Mouse (Mus musculus): ENCODE data around the gene Fam219a. TPM values are rescaled to one million over a fixed set of nuclear protein-coding genes. Genes with fewer than 3 reads are reported as not detected.
A peak's percentile ranks its signal among the peaks of the same experiment; 100 is the strongest.

Gene Fam219a
- polyA plus RNA-seq, 1 experiment from 2014 or later, result 1.9 TPM

DNA sequence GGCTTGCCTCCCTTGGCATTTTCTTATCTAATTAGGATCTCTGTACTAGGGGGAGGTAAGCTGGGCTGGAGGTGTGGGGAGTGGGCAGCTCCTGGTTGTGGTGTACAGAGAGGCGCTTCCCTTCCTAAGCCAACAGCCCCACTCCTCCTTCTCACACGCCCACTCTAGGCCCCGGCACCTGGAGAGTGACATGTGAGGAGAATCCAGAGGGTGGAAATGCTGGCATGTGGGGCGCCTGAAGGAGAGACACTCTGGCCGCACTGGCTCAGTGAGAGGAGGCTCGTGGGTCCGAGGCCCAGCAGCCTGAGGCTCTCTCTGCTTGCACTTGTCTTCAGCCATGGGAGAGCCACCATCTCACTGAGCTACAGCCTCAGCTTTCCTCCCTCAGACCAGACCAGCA, 51.0 kb downstream of the Fam219a start:
- no peaks in the 10 kb centered on the region for H3K27me3 ChIP-seq (ENCODE audit: control insufficient read depth, insufficient read depth, low read depth, low read length)
- H3K9ac ChIP-seq (ENCODE audit: low read length), result no peak overlapping the region
- H3K4me3 ChIP-seq (ENCODE audit: low read length), result no peak overlapping the region
- no peaks in the 10 kb centered on the region for H3K4me1 ChIP-seq (replicated peaks; ENCODE audit: control insufficient read depth, insufficient read depth, low read length)
- H3K27ac ChIP-seq (ENCODE audit: low read length), result no peak overlapping the region
- no peak for ATAC-seq (ENCODE audit: low read depth)
- WGBS, result 61% methylated on average over 7 of the region's 7 CpGs
- H3K4me2 ChIP-seq (ENCODE audit: low read depth, low read length), result no peak overlapping the region
- H3K9me3 ChIP-seq (ENCODE audit: control insufficient read depth, low read length), result no peaks in the 10 kb centered on the region
- H3K36me3 ChIP-seq (ENCODE audit: control insufficient read depth, insufficient read depth, low read length), result no peaks in the 10 kb centered on the region

DNA sequence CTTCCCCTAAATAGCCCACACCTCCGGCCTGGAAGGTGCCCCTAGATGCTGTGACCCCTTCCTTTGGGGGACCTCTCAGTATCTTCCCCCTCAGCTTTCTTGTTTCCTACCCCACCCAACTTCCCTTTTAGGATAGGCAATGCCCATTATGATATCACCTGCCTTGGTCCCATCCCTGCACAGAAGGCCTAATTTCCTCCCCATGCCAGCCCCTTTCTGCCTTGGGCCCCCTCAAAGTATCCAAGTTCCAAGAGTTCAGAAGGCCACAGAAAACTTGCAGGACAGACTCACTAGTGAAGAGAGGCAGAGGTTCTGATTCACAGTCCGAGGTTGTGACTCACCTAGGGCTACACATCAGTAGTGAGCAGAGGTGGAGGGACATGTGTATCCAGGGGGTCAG, 52.1 kb downstream of the Fam219a start, which contains the start of gene 1110017D15Rik:
Gene 1110017D15Rik, minus strand, starts transcription at position 101 of the 400 bp plus-strand sequence.
- 84% methylated on average over 2 of the region's 2 CpGs for WGBS
- no peak for ATAC-seq (ENCODE audit: low read depth)
- no peak within 1 kb of the TSS for H3K4me3 ChIP-seq (ENCODE audit: low read length)
- H3K4me2 ChIP-seq (ENCODE audit: low read depth, low read length), result no peak within 1 kb of the TSS
- H3K27ac ChIP-seq (ENCODE audit: low read length), result no peak within 1 kb of the TSS
- H3K9ac ChIP-seq (ENCODE audit: low read length), result no peak within 1 kb of the TSS
- H3K27me3 ChIP-seq (ENCODE audit: control insufficient read depth, insufficient read depth, low read depth, low read length), result no peaks in the 10 kb centered on the region
- H3K36me3 ChIP-seq (ENCODE audit: control insufficient read depth, insufficient read depth, low read length), result no peaks in the 10 kb centered on the region
- H3K4me1 ChIP-seq (replicated peaks; ENCODE audit: control insufficient read depth, insufficient read depth, low read length), result no peaks in the 10 kb centered on the region
- H3K9me3 ChIP-seq (ENCODE audit: control insufficient read depth, low read length), result no peaks in the 10 kb centered on the region

DNA sequence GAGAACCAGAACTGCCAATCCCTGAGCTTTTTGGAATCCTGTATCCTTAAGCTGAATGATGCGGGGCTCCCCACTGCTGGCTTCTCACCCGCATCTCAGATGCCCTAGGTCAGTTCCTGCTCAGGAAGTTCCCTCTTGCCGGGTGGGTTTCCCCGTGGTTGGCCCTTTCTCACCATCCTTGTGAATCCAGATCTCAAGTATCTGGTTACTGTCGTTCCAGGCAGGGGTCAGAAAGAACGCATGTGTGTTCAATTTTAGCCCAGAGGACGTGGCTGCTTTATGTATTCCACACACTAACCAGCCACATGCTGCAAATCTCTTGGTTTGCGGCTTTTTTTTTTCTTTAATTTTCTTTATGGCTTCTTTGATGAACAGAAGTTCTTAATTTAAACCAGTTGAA, 55.6 kb downstream of the Fam219a start:
- Histone ChIP-seq H3K4me2 (ENCODE audit: low read depth, low read length) (no peak overlapping the region), H3K4me3 (ENCODE audit: low read length) (no peak overlapping the region), H3K27me3 (ENCODE audit: control insufficient read depth, insufficient read depth, low read depth, low read length) (no peaks in the 10 kb centered on the region), H3K9me3 (ENCODE audit: control insufficient read depth, low read length) (no peaks in the 10 kb centered on the region), H3K27ac (ENCODE audit: low read length) (no peak overlapping the region), H3K4me1 (replicated peaks; ENCODE audit: control insufficient read depth, insufficient read depth, low read length) (no peaks in the 10 kb centered on the region), H3K9ac (ENCODE audit: low read length) (no peak overlapping the region), H3K36me3 (ENCODE audit: control insufficient read depth, insufficient read depth, low read length) (no peaks in the 10 kb centered on the region)
- WGBS, result 18% methylated on average over 8 of the region's 8 CpGs
- ATAC-seq (ENCODE audit: low read depth), result no peak

DNA sequence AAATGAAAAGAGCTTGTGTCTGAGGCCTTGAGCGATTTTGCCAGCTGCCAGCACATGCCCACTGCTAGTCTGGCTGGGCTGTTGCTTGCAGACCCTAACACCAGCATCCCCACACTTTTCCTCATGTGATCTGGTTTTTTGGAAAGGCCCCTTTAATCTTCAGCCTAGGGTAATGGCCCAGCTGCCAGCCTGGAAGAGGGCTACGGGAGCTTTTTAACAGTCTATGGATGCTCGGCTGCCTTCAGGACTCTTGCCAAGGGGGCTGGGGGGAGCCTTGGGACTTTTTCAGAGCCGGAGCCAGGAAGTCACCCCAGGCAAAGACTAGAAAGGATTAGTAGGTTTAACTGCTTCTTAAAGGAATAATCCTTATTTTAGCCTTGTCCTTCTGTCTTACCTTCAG, 56.0 kb downstream of the Fam219a start:
- WGBS, result 36% methylated on average over 4 of the region's 4 CpGs
- H3K36me3 ChIP-seq (ENCODE audit: control insufficient read depth, insufficient read depth, low read length), result no peaks in the 10 kb centered on the region
- H3K27me3 ChIP-seq (ENCODE audit: control insufficient read depth, insufficient read depth, low read depth, low read length), result no peaks in the 10 kb centered on the region; the same call in 1 of the 2 replicates
- no peak overlapping the region for H3K27ac ChIP-seq (ENCODE audit: low read length)
- ATAC-seq (ENCODE audit: low read depth), result no peak
- no peaks in the 10 kb centered on the region for H3K4me1 ChIP-seq (replicated peaks; ENCODE audit: control insufficient read depth, insufficient read depth, low read length)
- no peaks in the 10 kb centered on the region for H3K9me3 ChIP-seq (ENCODE audit: control insufficient read depth, low read length)
- H3K4me3 ChIP-seq (ENCODE audit: low read length), result no peak overlapping the region
- no peak overlapping the region for H3K4me2 ChIP-seq (ENCODE audit: low read depth, low read length)
- H3K9ac ChIP-seq (ENCODE audit: low read length), result no peak overlapping the region

DNA sequence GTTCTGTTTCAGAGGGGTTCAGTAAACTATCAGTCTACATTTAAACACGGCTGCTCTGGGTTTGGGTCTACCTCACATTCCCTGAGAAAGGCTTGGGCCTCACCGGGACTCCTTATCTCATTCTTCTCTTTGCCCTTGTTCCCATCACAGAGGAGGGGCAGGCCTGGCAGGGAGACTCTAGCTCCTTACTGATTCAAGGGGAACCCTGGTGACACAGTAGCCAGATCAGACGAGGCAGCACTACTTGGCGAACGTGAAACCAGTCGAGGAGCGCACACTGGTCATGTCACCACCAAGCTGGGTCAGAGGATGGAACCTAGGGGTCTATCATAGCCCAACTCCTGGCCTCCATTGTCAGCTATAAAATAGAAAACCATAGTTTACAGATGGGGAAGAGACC, 61.3 kb downstream of the Fam219a start:
- Histone ChIP-seq H3K4me2 (ENCODE audit: low read depth, low read length) (no peak overlapping the region), H3K9ac (ENCODE audit: low read length) (no peak overlapping the region), H3K9me3 (ENCODE audit: control insufficient read depth, low read length) (no peaks in the 10 kb centered on the region), H3K36me3 (ENCODE audit: control insufficient read depth, insufficient read depth, low read length) (no peaks in the 10 kb centered on the region), H3K27me3 (ENCODE audit: control insufficient read depth, insufficient read depth, low read depth, low read length) (peaks cover 3% of the 10 kb centered on the region; the same call in 1 of the 2 replicates), H3K4me1 (replicated peaks; ENCODE audit: control insufficient read depth, insufficient read depth, low read length) (peaks cover 10% of the 10 kb centered on the region), H3K27ac (ENCODE audit: low read length) (no peak overlapping the region), H3K4me3 (ENCODE audit: low read length) (no peak overlapping the region)
- 41% methylated on average over 7 of the region's 7 CpGs for WGBS
- no peak for ATAC-seq (ENCODE audit: low read depth)

DNA sequence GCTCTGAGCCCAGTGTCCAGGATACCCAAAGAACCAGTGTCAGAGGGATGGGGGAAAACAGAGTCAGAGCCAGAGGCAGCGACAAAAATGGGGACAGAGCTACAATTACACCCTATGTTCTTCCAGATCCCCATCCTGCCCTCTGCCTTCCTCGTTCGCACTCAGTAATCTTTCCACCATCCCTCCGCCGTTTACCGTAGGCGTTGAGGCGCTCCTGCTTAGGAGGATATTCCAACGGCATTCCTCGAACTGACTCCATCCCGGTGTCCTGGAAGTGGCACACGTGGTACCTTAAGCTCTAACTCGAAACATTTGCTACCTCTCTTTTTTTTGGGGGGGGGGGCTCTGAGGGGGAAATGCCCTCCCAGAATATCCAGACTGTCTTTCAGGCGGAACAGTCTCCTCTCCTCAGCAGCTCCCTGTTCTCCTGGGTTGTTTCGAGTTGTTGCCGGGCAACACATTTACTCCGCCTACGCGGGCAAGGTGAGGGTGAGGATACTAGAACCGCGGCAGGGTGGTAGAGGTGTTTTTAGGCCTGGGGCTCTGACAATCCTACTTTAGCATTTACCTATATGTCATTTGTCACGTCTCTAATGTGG, 61.9 kb downstream of the Fam219a start:
- H3K27me3 ChIP-seq (ENCODE audit: control insufficient read depth, insufficient read depth, low read depth, low read length), result peaks cover 3% of the 10 kb centered on the region; the same call in 1 of the 2 replicates
- H3K9ac ChIP-seq (ENCODE audit: low read length), result peak overlapping the region; percentile 71
- H3K4me3 ChIP-seq (ENCODE audit: low read length), result peak overlapping the region; percentile 59
- H3K36me3 ChIP-seq (ENCODE audit: control insufficient read depth, insufficient read depth, low read length), result no peaks in the 10 kb centered on the region
- no peaks in the 10 kb centered on the region for H3K9me3 ChIP-seq (ENCODE audit: control insufficient read depth, low read length)
- 3% methylated on average over 22 of the region's 22 CpGs for WGBS
- 0 out of 2 replicates have a peak, but pooled peaks have one; percentile 0 for ATAC-seq (ENCODE audit: low read depth)
- peaks cover 10% of the 10 kb centered on the region for H3K4me1 ChIP-seq (replicated peaks; ENCODE audit: control insufficient read depth, insufficient read depth, low read length)
- H3K27ac ChIP-seq (ENCODE audit: low read length), result no peak overlapping the region
- peak overlapping the region; percentile 95 for H3K4me2 ChIP-seq (ENCODE audit: low read depth, low read length)

DNA sequence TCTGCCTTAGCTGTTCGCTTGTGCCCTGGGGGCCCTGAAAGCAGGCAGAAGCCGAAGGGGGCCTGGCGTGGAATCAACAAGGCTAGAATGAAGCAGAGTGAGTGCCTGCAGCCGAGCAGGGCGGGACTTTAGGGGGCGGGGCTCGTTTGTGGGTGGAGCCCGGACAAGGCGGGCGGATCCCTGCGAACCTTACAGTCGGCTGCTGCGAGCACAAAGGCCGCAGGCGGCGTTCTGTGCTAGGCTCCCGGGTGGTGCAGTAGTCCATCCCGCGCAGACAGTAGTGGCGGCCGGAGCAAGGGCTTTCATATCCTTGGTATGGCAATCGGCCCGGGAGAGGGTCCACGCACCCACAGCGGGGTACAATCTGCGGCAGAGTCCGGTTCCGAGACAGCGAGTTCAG, 62.4 kb downstream of the Fam219a start:
- Histone ChIP-seq H3K36me3 (ENCODE audit: control insufficient read depth, insufficient read depth, low read length) (no peaks in the 10 kb centered on the region), H3K9ac (ENCODE audit: low read length) (peak overlapping the region; percentile 71), H3K4me2 (ENCODE audit: low read depth, low read length) (peak overlapping the region; percentile 95), H3K4me1 (replicated peaks; ENCODE audit: control insufficient read depth, insufficient read depth, low read length) (peaks cover 12% of the 10 kb centered on the region), H3K4me3 (ENCODE audit: low read length) (peak overlapping the region; percentile 59), H3K27me3 (ENCODE audit: control insufficient read depth, insufficient read depth, low read depth, low read length) (peaks cover 3% of the 10 kb centered on the region; the same call in 1 of the 2 replicates), H3K27ac (ENCODE audit: low read length) (no peak overlapping the region), H3K9me3 (ENCODE audit: control insufficient read depth, low read length) (no peaks in the 10 kb centered on the region)
- WGBS, result under 1% methylated on average over 29 of the region's 29 CpGs
- ATAC-seq (ENCODE audit: low read depth), result peak; percentile 67

DNA sequence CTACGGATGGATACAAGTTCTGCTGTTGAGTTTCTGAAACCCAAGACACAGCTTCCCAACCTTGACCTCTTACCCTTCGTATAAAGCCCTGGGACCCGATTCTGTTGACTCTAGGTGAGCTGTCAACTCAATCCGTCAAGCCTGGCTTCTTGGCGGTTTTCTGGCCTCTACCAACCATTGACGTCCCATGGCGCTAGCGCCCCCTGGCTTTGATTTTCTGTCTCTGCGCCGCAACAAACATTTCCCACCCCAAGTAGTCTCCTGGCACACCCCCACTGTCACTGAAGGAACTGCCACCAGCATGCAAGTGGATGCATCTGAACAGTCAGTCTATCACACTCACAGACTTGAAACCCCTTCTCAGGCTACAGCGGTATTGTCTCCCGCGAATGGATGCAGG, 63.2 kb downstream of the Fam219a start:
- Histone ChIP-seq H3K4me2 (ENCODE audit: low read depth, low read length) (peak overlapping the region; percentile 95), H3K4me1 (replicated peaks; ENCODE audit: control insufficient read depth, insufficient read depth, low read length) (peaks cover 12% of the 10 kb centered on the region), H3K4me3 (ENCODE audit: low read length) (no peak overlapping the region; the same call in 1 of the 2 replicates), H3K9me3 (ENCODE audit: control insufficient read depth, low read length) (no peaks in the 10 kb centered on the region), H3K27me3 (ENCODE audit: control insufficient read depth, insufficient read depth, low read depth, low read length) (peaks cover 7% of the 10 kb centered on the region; the same call in 1 of the 2 replicates), H3K9ac (ENCODE audit: low read length) (no peak overlapping the region; the same call in 1 of the 2 replicates), H3K36me3 (ENCODE audit: control insufficient read depth, insufficient read depth, low read length) (no peaks in the 10 kb centered on the region), H3K27ac (ENCODE audit: low read length) (no peak overlapping the region)
- no peak for ATAC-seq (ENCODE audit: low read depth)
- WGBS, result 13% methylated on average over 13 of the region's 13 CpGs

DNA sequence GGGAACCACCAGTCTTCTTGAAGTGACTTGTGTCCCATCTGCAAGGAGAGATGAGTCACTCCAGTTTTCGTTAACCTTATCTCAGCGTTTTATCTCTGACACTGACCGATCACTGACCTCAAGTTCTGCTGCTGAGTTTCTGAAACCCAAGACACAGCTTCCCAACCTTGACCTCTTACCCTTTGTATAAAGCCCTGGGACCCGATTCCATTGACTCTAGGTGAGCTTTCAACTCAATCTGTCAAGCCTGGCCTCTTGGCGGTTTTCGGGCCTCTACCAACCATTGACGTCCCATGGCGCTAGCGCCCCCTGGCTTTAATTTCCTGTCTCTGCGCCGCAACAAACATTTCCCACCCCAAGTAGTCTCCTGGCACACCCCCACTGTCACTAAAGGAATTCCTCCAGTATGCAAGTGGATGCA, 64.2 kb downstream of the Fam219a start:
- Histone ChIP-seq H3K9me3 (ENCODE audit: control insufficient read depth, low read length) (no peaks in the 10 kb centered on the region), H3K36me3 (ENCODE audit: control insufficient read depth, insufficient read depth, low read length) (no peaks in the 10 kb centered on the region), H3K9ac (ENCODE audit: low read length) (no peak overlapping the region), H3K27me3 (ENCODE audit: control insufficient read depth, insufficient read depth, low read depth, low read length) (peaks cover 17% of the 10 kb centered on the region), H3K4me1 (replicated peaks; ENCODE audit: control insufficient read depth, insufficient read depth, low read length) (peaks cover 12% of the 10 kb centered on the region), H3K4me2 (ENCODE audit: low read depth, low read length) (no peak overlapping the region), H3K27ac (ENCODE audit: low read length) (no peak overlapping the region), H3K4me3 (ENCODE audit: low read length) (no peak overlapping the region)
- ATAC-seq (ENCODE audit: low read depth), result no peak
- 52% methylated on average over 11 of the region's 11 CpGs for WGBS
